Mouse (Mus musculus) liver, postnatal 0 days (tissue): ENCODE data around the gene Mroh3.

ENCODE experiments used
- CTCF ChIP-seq: sonication (generic); IDR thresholded peaks from 2 replicates; pipeline ENCODE4 v1.5.1; 2016; ENCODE audit warnings: antibody characterized with exemption, low read depth
- EP300 ChIP-seq: IDR thresholded peaks from 2 replicates; pipeline ENCODE4 v1.6.1; 2016; ENCODE audit warnings: antibody characterized with exemption, low read depth, mild to moderate bottlenecking

- no peak for TF ChIP-seq CTCF
- no peak for TF ChIP-seq EP300
Observed at GRCm38 (mm10) chr1:136259543-136259892, 46.9 kb upstream of the Mroh3 start.
